Mouse (Mus musculus) lung, postnatal 36 days (tissue): ENCODE measurements around the gene Serpina6.

Source experiments
- DNase-seq: peaks from one replicate; pipeline ENCODE4 v3.0.0; 2022; ENCODE audit warnings: mixed read lengths

Serpina6 gene

DNA sequence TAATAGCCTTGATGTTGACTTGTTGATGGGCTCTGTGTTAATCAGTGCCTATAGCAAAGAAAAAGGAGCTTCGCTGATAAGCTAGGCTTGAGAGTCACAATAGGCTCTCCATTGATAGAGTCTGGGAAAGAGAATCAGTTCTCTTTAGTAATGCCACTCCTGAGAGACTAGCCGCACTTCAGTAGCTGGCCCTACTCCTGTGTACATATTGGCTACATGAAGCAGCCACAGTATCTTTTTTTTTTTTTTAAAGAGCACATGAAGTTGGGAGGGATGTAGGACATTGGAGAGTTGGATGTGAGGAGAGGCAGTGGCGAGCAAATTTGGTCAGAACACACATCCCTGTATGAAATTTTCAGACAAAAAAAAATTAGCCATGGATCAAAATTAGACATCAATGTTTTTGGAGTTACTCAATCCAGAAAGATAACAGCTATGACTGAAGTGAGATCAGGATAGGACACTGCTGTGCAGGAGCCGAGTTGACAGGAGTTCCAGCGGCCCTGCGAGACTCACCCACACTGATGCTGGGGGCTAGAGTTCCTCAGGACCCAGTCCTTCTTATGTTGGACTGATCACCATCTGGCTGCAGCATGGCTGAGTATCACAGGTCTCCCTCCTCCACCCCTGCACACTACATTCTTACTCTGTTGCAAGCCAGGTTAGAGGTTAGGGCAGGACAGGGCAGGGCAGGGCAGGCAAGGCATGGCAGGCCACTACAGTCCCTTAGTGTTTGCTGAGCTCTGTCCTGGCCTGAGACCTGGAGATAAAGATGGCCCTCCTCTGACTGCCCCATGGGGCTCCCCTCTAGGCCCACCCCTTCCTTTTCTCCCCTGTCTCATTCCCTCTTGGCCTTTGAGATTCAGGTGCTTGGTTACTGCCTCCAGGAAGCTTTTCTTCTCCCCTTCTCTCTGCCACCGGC is 1.6 kb downstream of the Serpina6 start:
- peak; percentile 71 for DNase-seq

DNA sequence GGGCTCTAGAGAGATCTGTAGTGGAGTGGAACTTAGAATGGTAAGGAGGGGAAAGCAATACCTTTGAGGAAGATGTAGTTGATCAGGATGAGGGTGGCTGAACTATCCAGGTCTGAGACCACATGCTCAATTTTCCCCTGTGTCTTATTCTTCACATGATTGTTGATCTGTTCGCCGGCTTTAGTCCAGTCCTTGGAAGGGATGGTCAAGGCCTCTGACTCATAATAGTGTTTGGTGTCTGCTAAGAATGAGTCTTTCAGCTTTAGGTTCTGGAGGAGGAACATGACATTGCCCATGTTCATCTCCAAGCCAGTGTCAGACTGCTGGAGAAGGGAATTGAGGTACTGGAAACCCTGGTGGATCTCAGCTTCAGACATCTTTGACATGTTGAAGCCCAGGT is 3.2 kb downstream of the Serpina6 start:
- no peak for DNase-seq

DNA sequence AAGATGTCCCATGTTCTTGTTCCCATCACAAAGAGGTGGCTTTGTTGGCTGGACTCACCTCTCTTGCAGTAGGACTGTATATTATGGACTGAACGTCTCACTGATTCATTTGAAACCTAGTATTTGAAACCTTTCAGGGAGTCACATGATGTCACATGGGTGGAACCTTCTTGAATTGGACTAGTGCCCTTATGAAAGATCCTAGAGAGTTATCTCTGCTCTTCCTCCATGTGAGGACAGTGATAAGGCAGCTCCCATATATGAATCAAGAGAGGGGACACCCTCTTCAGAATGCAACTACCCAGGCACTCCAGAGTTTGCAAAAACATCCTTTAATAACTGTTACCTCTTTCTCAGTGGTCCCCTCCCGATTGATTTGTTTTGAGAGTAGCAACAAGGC is 10.7 kb downstream of the Serpina6 start:
- no peak for DNase-seq

DNA sequence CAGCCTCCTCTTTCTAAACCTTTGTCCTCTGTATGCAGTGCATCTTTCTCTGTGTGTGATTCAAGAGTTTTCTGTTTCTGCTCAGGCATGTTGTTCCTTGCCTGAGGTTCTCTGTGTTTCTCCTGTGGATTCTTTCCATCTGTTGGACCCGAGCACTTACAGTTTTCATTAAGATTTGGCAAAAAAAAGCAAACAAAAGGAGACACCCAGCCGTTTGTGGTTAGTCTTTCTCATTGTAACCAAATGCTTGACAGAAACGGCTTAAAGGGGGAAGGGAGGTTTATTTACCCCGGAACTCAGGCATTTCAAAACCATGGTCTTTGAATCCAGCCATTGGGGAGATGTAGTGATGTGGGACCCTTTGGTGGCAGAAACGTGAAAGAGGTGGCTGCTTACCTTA is 12.4 kb downstream of the Serpina6 start:
- DNase-seq: no peak

DNA sequence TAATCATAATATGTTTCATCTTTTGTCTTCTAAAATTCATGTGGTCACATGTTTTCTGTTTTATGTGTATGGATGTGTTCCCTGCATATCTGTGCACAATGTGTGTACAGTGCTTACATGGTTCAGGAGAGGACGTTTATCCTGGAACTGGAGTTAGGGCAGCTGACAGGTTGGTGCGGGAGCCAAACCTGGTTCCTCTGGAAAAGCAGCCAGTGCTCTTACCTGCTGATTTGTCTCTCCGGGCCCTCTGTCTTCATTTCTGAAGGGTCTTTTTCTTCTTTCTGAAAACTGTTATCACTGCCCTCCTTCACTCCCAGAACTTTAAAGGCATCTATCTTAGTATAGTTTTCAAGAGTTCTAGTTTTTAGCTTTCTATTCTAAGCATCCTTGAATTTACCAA is 13.2 kb downstream of the Serpina6 start:
- DNase-seq: no peak

DNA sequence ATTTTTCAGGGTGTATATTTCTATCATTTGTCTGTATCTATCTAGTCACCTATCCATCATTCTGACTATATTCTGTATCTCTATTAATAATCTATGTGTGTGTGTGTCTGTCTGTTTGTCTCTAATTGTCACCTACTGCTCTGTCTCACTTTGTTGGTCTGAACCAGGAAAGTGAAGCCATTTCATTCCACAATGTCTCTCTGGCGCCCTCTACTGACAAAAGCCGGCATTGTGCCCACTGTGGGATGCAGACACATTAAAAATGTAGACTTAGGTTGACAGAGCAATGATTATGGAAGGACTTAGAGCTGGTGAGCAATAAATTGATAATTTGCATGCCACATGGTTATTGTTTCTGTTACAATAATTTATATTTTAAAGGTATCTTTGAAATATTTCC is 13.7 kb downstream of the Serpina6 start:
- peak; percentile 91 for DNase-seq

DNA sequence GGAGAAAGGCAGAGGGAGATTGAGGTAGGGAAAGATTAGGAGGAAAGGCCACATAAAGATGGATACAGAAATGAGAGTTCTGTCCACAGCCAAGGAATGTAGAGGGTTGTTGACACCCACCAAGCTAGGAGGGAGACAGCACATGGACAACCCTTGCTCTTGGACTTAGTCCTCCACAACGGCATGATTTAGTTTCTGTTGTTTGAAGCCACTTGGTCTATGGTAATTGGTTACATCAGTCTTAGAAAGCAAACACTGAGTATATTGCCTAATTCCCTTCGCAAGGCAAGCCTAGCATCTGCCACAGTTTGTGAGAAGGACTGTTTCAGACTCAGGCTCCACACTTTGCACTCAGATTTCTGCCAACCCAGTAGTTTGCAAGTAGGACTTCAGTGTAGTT is 21.2 kb downstream of the Serpina6 start:
- DNase-seq: no peak

DNA sequence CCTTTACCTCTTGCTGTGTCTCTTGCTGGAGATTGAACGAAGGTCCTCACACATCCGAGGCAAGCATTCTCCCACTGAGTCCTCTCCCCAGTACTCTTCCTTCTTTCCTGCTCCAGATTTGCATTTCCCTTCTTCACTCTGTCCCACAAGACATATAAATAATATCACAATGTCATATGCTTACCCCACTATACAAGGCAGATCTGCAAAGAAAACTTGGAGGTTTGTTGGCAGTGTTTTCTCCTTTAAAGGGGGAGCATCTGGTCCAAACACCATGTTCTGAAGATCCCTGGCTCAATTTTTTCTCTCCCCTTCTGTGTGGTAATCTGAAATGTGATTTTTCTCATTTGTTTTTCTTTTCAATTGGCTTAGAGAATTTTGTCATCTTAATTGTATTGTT is 22.6 kb downstream of the Serpina6 start:
- no peak for DNase-seq

DNA sequence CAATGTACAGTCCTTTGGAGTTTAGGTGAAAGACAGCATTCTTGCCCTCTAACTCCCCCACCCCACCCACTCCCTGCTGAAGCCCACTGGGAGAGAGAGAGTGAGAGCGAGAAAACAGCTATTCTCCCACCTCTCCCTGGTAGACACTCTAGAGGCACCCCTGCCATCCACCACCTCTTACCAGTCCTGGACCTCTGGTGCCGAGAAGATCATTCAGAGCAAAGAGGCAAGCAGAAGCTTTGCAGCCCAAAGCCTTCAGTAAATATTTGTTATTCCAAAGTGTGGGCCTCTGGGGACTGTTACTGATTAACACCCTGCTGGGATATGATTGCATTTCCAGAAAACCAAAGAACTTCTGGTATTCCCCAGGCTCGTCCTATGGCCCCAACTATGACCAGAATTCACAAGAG is 25.8 kb downstream of the Serpina6 start, which contains the start of gene Serpina10:
Gene Serpina10 (minus strand): TSS at position 242 of the 410 bp plus-strand sequence.
- DNase-seq: no peak

DNA sequence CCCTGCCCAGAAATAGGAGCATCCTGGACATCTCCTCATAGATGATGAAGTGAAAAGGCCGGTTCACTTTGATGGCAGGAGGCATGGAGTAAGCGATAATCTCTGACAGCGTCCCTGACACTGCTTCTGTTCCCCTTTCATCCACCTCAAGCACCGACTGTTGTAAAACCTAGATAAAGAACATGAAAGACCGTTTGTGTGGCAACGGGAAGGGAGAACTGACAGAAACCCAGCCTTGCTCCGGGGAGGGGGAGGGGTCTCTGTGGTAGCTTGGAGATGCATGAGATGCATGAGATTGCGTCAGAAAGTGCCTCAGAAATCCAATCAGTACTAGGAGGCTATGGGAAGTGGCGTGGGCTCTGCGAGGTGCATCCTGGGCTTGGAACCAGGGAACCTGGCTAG is 40.2 kb downstream of the Serpina6 start:
- no peak for DNase-seq

DNA sequence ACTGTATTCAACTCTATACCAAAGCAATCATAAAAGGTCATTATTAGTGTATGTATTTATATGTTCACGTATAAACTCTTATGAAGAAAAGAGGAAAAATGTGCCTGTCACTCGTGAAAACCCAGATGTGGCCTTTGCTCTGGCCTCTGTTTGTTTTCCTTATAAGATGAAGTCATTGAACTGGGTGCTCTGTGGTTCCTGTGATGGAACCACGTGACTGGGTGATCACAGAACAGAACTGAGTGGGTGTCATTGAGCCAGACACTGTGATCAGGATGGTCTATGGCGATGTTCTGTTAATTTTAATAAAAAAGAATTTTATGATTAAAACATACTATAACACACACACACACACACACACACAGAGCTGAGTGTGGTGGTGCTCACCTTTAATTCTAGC is 41.3 kb downstream of the Serpina6 start:
- DNase-seq: no peak

DNA sequence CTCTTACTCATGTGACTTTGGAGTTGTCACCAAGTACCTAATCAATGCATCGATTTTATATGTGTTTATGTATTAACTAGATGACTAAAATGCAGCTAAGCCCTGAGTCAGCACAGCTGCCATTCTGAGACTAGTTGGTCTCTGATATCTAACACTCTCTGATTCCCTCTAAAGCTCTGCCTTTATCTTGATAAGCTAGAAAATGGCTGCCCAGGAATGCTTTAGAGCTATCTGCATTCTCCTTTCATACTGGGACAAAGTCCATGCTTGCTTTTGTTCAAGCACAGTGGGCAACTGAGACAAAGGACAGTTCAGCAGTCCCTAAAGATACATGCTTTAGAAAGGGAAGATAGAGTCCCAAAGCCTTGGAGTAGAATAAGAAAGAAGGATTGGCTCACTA is 41.9 kb downstream of the Serpina6 start:
- no peak for DNase-seq

DNA sequence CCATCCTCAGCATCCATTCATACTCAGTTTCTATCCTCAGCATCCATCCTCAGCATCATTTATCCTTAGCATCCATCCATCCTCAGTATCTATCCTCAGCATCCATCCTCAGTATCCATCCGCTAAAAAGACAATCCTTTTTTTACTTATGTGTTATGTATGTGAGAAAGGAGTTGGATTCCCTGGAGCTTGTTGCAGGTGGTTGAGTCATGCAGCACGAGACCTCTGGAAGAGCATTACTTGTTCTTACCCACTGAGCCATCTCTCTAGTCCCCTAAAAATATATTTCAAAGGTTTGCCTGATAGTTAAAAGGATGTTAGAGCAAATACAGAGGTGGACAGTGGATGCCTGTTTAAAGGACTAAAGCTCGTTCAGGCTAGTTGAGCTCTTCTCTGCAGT is 55.2 kb downstream of the Serpina6 start:
- no peak for DNase-seq

DNA sequence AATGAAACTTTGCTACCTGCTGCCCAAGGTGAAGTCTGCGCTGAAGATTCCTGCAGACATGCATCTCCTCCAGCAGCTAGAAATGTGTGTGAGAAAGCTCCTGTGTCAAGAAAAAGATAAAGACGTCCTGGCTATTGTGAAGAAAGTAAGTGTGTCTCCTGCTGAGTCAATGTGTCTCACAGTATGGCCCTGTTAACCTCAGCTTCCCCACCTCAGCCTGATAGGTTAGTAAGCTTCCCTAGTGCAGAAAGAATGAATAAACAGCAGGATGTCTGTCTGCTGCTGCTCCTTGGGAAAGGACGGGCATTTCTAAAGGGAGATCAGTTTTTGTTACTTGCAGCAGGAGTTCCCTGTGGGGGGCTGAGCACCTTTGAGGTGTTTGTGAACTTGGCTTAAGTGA is 56.6 kb downstream of the Serpina6 start:
- DNase-seq: no peak

DNA sequence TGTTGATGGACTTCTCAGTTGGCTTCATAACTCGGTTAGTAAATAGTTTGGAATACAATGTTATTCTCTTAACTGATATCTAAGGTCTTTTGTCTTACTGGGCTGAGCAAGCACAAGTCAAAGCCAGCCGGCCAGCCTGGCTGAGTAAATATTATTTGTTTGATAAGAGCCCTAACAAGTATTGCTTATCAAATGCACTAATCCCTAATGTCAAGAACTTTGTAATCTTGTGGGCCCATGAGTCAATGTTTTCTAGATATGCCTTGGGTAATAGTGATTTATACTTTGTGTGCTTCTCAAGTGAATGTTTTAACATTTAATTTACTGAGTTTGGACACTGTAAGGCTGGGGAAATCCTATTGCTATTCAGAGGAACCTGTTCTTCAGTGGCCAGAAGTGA is 58.6 kb downstream of the Serpina6 start:
- DNase-seq: peak; percentile 41
